Mouse (Mus musculus): ENCODE measurements around the gene Akap6. TPM values are rescaled to one million over a fixed set of nuclear protein-coding genes. Genes with fewer than 3 reads are reported as not detected.

Akap6 gene
- total and polyA plus RNA-seq, 3 experiments: 0.12 to 0.42 (median 0.33) TPM

GRCm38 (mm10) chr12:52854236-52854679 is 155.1 kb downstream of the Akap6 start:
- H3K4me2 ChIP-seq (ENCODE audit: insufficient read depth, low read depth, poor library complexity, severe bottlenecking): no peak overlapping the region
- H3K9ac ChIP-seq (ENCODE audit: insufficient read depth, low read depth): no peak overlapping the region
- no peak for DNase-seq (ENCODE audit: extremely low read depth)
- no peak overlapping the region for H3K27ac ChIP-seq (ENCODE audit: insufficient read depth, low read depth)
- H3K27me3 ChIP-seq (replicated peaks): no peaks in the 10 kb centered on the region
- H3K9me3 ChIP-seq (replicated peaks; ENCODE audit: low read length): no peaks in the 10 kb centered on the region
- in situ Hi-C loops (cut with MboI; ENCODE audit: low pct_ligation_motif_present, low pct_unique_long_range_greater_than_20kb, low sequenced_read_pairs) (no loop called here), dilution Hi-C loops (cut with MboI; ENCODE audit: extremely low pct_ligation_motif_present, extremely low pct_unique_long_range_greater_than_20kb, low sequenced_read_pairs) (no loop called here)
- no peaks in the 10 kb centered on the region for H3K79me2 ChIP-seq (replicated peaks; ENCODE audit: control insufficient read depth, extremely low read depth, insufficient read depth, poor library complexity, severe bottlenecking)
- TF ChIP-seq USF1 (IDR thresholded peaks at IDR 0.05; ENCODE audit: low read depth, low read length) (no peak), CTCF (conservative IDR thresholded peaks at IDR 0.05 in 1 of 2, IDR thresholded peaks at IDR 0.05 in 1 of 2; ENCODE audit: low read depth in 2 of 2, low read length in 2 of 2) (no peak), UBTF (IDR thresholded peaks at IDR 0.05; ENCODE audit: low read depth, low read length) (no peak), SMC3 (IDR thresholded peaks at IDR 0.05; ENCODE audit: low read depth, low read length) (no peak), MAX (IDR thresholded peaks at IDR 0.05; ENCODE audit: low read length) (no peak), KAT2A (IDR thresholded peaks at IDR 0.05; ENCODE audit: insufficient replicate concordance, low read length) (no peak), POLR2AphosphoS2 (IDR thresholded peaks at IDR 0.05; ENCODE audit: low read depth, low read length) (no peak), BHLHE40 (IDR thresholded peaks at IDR 0.05; ENCODE audit: low read depth, low read length) (no peak), E2F4 (IDR thresholded peaks at IDR 0.05; ENCODE audit: insufficient replicate concordance, low read depth, low read length) (no peak), EP300 (IDR thresholded peaks at IDR 0.05; ENCODE audit: low read length) (no peak), GABPA (IDR thresholded peaks at IDR 0.05; ENCODE audit: insufficient replicate concordance, low read depth, low read length) (no peak), ZNF384 (IDR thresholded peaks at IDR 0.05; ENCODE audit: low read depth, low read length) (no peak)
- H3K36me3 ChIP-seq (replicated peaks in 1 of 2; ENCODE audit: control insufficient read depth in 1 of 2, insufficient read depth in 1 of 2, low read length in 1 of 2): no peaks in the 10 kb centered on the region
- peaks cover 3 to 26% of the 10 kb centered on the region in 2 experiments; a peak in 2 of 4 replicates for H3K4me1 ChIP-seq (ENCODE audit: control insufficient read depth in 1 of 2, insufficient read depth in 2 of 2)
- H3K4me3 ChIP-seq (replicated peaks in 1 of 3; ENCODE audit: low read depth in 2 of 3, low read length in 2 of 3, poor library complexity in 1 of 3): no peak overlapping the region

GRCm38 (mm10) chr12:52856104-52856503 is 156.9 kb downstream of the Akap6 start:
- Histone ChIP-seq H3K4me2 (ENCODE audit: insufficient read depth, low read depth, poor library complexity, severe bottlenecking) (no peak overlapping the region), H3K79me2 (replicated peaks; ENCODE audit: control insufficient read depth, extremely low read depth, insufficient read depth, poor library complexity, severe bottlenecking) (no peaks in the 10 kb centered on the region), H3K4me1 (ENCODE audit: control insufficient read depth in 1 of 2, insufficient read depth in 2 of 2) (peaks cover 0 to 12% of the 10 kb centered on the region in 2 experiments; a peak in 2 of 4 replicates), H3K9me3 (replicated peaks; ENCODE audit: low read length) (no peaks in the 10 kb centered on the region), H3K27me3 (replicated peaks) (no peaks in the 10 kb centered on the region), H3K27ac (ENCODE audit: insufficient read depth, low read depth) (no peak overlapping the region), H3K36me3 (replicated peaks in 1 of 2; ENCODE audit: control insufficient read depth in 1 of 2, insufficient read depth in 1 of 2, low read length in 1 of 2) (no peaks in the 10 kb centered on the region), H3K4me3 (replicated peaks in 1 of 3; ENCODE audit: low read depth in 2 of 3, low read length in 2 of 3, poor library complexity in 1 of 3) (no peak overlapping the region), H3K9ac (ENCODE audit: insufficient read depth, low read depth) (no peak overlapping the region)
- dilution Hi-C loops (cut with MboI; ENCODE audit: extremely low pct_ligation_motif_present, extremely low pct_unique_long_range_greater_than_20kb, low sequenced_read_pairs) (no loop called here), in situ Hi-C loops (cut with MboI; ENCODE audit: low pct_ligation_motif_present, low pct_unique_long_range_greater_than_20kb, low sequenced_read_pairs) (no loop called here)
- DNase-seq (ENCODE audit: extremely low read depth): no peak
- no peak for TF ChIP-seq TCF12 (IDR thresholded peaks at IDR 0.05; ENCODE audit: low read depth, low read length)
- TF ChIP-seq JUN (IDR thresholded peaks at IDR 0.05; ENCODE audit: insufficient read depth, low read depth, low read length): no peak
- no peak for TF ChIP-seq POLR2A (IDR thresholded peaks at IDR 0.05; ENCODE audit: low read depth, low read length)
- TF ChIP-seq BHLHE40 (IDR thresholded peaks at IDR 0.05; ENCODE audit: low read depth, low read length): no peak
- TF ChIP-seq NRF1 (IDR thresholded peaks at IDR 0.05; ENCODE audit: low read depth, low read length): no peak
